In genomic region chr2:26052806-26053205, GRCm38 (mm10) we compare ENCODE assay signal across 24 mouse cellular contexts. TPM values are rescaled to one million over a fixed set of nuclear protein-coding genes. Genes with fewer than 3 reads are reported as not detected.
DNase-seq lines count a peak whose midpoint lies in the region; ATAC-seq lines count a peak whose summit lies in the region.
"Had no signal": no experiment of that assay in that cellular context is flagged by ENCODE, and none has a peak within 500 bp of the region (broad histone marks: within the 10 kb centered on the region; RNA-seq: fewer than 3 reads in every experiment).

No protein-coding gene starts in this region.

- H3K36me3 ChIP-seq in kidney, embryonic 15.5 days, result no peaks in the 10 kb centered on the region
- no peaks in the 10 kb centered on the region for H3K36me3 ChIP-seq in embryonic facial prominence, embryonic 13.5 days
- no peaks in the 10 kb centered on the region for H3K36me3 ChIP-seq in stomach, embryonic 16.5 days (ENCODE audit: control insufficient read depth, insufficient read depth, low read length)
- H3K36me3 ChIP-seq in hindbrain, embryonic 11.5 days (ENCODE audit: control insufficient read depth, insufficient read depth, low read length), result no peaks in the 10 kb centered on the region
- H3K36me3 ChIP-seq: heart, embryonic 15.5 days; hindbrain, embryonic 15.5 days; midbrain, embryonic 10.5 days had no signal

- H3K9me3 ChIP-seq in kidney, embryonic 15.5 days (replicated peaks), result no peaks in the 10 kb centered on the region
- H3K9me3 ChIP-seq in embryonic facial prominence, embryonic 13.5 days, result no peaks in the 10 kb centered on the region
- no peaks in the 10 kb centered on the region for H3K9me3 ChIP-seq in stomach, embryonic 16.5 days (replicated peaks; ENCODE audit: control insufficient read depth, low read length)
- no peaks in the 10 kb centered on the region for H3K9me3 ChIP-seq in hindbrain, embryonic 11.5 days (ENCODE audit: control insufficient read depth, low read length)
- H3K9me3 ChIP-seq: heart, embryonic 15.5 days; hindbrain, embryonic 15.5 days; midbrain, embryonic 10.5 days had no signal

- 25% methylated on average over 4 of the region's 4 CpGs for WGBS in kidney, embryonic 15.5 days
- 49% methylated on average over 4 of the region's 4 CpGs for WGBS in embryonic facial prominence, embryonic 13.5 days
- 28% methylated on average over 4 of the region's 4 CpGs for WGBS in stomach, embryonic 16.5 days
- WGBS in hindbrain, embryonic 11.5 days, result 54% methylated on average over 4 of the region's 4 CpGs

- H3K9ac ChIP-seq in kidney, embryonic 15.5 days, result no peak overlapping the region
- no peak overlapping the region for H3K9ac ChIP-seq in embryonic facial prominence, embryonic 13.5 days
- H3K9ac ChIP-seq in stomach, embryonic 16.5 days (ENCODE audit: low read length), result no peak overlapping the region
- no peak overlapping the region for H3K9ac ChIP-seq in hindbrain, embryonic 11.5 days (ENCODE audit: low read depth, low read length)
- H3K9ac ChIP-seq: heart, embryonic 15.5 days; hindbrain, embryonic 15.5 days; liver, postnatal 0 days had no signal

- intact Hi-C loops in left cerebral cortex, postnatal 36 days (cut with DNase I), result no loop called here

- peaks cover 26% of the 10 kb centered on the region for H3K4me1 ChIP-seq in kidney, embryonic 15.5 days
- 0 out of 2 replicates have a peak, but pooled peaks cover 3% of the 10 kb centered on the region for H3K4me1 ChIP-seq in embryonic facial prominence, embryonic 13.5 days
- H3K4me1 ChIP-seq in stomach, embryonic 16.5 days (ENCODE audit: control insufficient read depth, insufficient read depth, low read length), result no peaks in the 10 kb centered on the region
- H3K4me1 ChIP-seq in hindbrain, embryonic 11.5 days (replicated peaks; ENCODE audit: control insufficient read depth, insufficient read depth, low read length), result no peaks in the 10 kb centered on the region
- H3K4me1 ChIP-seq: heart, embryonic 15.5 days had no signal

- H3K4me2 ChIP-seq in kidney, embryonic 15.5 days, result no peak overlapping the region
- H3K4me2 ChIP-seq in embryonic facial prominence, embryonic 13.5 days, result no peak overlapping the region
- no peak overlapping the region for H3K4me2 ChIP-seq in stomach, embryonic 16.5 days (ENCODE audit: low read depth, low read length)
- H3K4me2 ChIP-seq in hindbrain, embryonic 11.5 days (replicated peaks; ENCODE audit: low read depth, low read length), result no peak overlapping the region
- H3K4me2 ChIP-seq: heart, embryonic 15.5 days; hindbrain, embryonic 15.5 days; liver, embryonic 11.5 days had no signal

- no peak for DNase-seq in kidney, postnatal 10 days
- DNase-seq in R1 (ENCODE audit: low read depth, low spot score), result peak; percentile 57
- no peak for DNase-seq in left cerebral cortex, postnatal 36 days (ENCODE audit: low spot score in 2 of 2)
- no peak for DNase-seq in urinary bladder, postnatal 10 days (ENCODE audit: low spot score)
- DNase-seq in hindbrain, embryonic 11.5 days (ENCODE audit: low spot score), result no peak
- DNase-seq: adrenal gland, postnatal 36 days; cerebellum, adult 9-11 months; gastrocnemius, postnatal 14 days; heart, adult 18-20 months; heart, postnatal 36 days; layer of hippocampus, adult 9-11 months; liver, postnatal 0 days; thymus, adult 2 months had no signal

- no peaks in the 10 kb centered on the region for H3K27me3 ChIP-seq in kidney, embryonic 15.5 days
- no peaks in the 10 kb centered on the region for H3K27me3 ChIP-seq in embryonic facial prominence, embryonic 13.5 days
- H3K27me3 ChIP-seq in stomach, embryonic 16.5 days (ENCODE audit: control insufficient read depth, insufficient read depth, low read length), result no peaks in the 10 kb centered on the region
- no peaks in the 10 kb centered on the region for H3K27me3 ChIP-seq in hindbrain, embryonic 11.5 days (ENCODE audit: control insufficient read depth, insufficient read depth, low read length)
- H3K27me3 ChIP-seq: heart, embryonic 15.5 days; hindbrain, embryonic 15.5 days had no signal

- ATAC-seq in kidney, embryonic 15.5 days (replicated peaks; ENCODE audit: low FRiP score), result no peak
- peak; percentile 8; the same call in 1 of the 2 replicates for ATAC-seq in embryonic facial prominence, embryonic 13.5 days (ENCODE audit: insufficient number of reproducible peaks, insufficient read depth, low FRiP score, low TSS enrichment, low read depth)
- peak; percentile 39 for ATAC-seq in stomach, embryonic 16.5 days (ENCODE audit: insufficient read depth, low FRiP score)
- no peak for ATAC-seq in hindbrain, embryonic 11.5 days (ENCODE audit: low FRiP score)
- ATAC-seq: forebrain, embryonic 16.5 days; liver, postnatal 0 days; lung, postnatal 0 days had no signal

- H3K27ac ChIP-seq in kidney, embryonic 15.5 days, result 0 out of 2 replicates have a peak overlapping the region, but pooled peaks have one; percentile 6
- H3K27ac ChIP-seq in embryonic facial prominence, embryonic 13.5 days, result no peak overlapping the region
- no peak overlapping the region for H3K27ac ChIP-seq in stomach, embryonic 16.5 days (ENCODE audit: low read length)
- H3K27ac ChIP-seq in hindbrain, embryonic 11.5 days (ENCODE audit: low read depth, low read length), result no peak overlapping the region
- H3K27ac ChIP-seq: heart, embryonic 15.5 days; hindbrain, embryonic 15.5 days; left cerebral cortex, adult 2 months; macrophage; midbrain, embryonic 10.5 days had no signal

- H3K4me3 ChIP-seq in kidney, embryonic 15.5 days (replicated peaks), result no peak overlapping the region
- H3K4me3 ChIP-seq in embryonic facial prominence, embryonic 13.5 days, result no peak overlapping the region
- H3K4me3 ChIP-seq in stomach, embryonic 16.5 days (replicated peaks; ENCODE audit: low read length), result no peak overlapping the region
- no peak overlapping the region for H3K4me3 ChIP-seq in hindbrain, embryonic 11.5 days (ENCODE audit: low read depth, low read length)
- H3K4me3 ChIP-seq: heart, embryonic 15.5 days; hindbrain, embryonic 15.5 days; left cerebral cortex, adult 2 months; midbrain, embryonic 10.5 days had no signal

RNA-seq across cellular contexts. Expression of gene Ubac1, which starts 31.3 kb away (rescaled TPM):
- polyA plus RNA-seq in kidney, embryonic 15.5 days (2015; fragmentation: Nextera tagmentation; extraction: Ambion mirVana), result 89.8 and 94.5 TPM in 2 replicates
- polyA plus RNA-seq in embryonic facial prominence, embryonic 13.5 days (2015; fragmentation: Nextera tagmentation; extraction: Ambion mirVana), result 89.7 and 93.6 TPM in 2 replicates
- 72.6 and 81.4 TPM in 2 replicates for polyA plus RNA-seq in stomach, embryonic 16.5 days (2015; fragmentation: Nextera tagmentation; extraction: Ambion mirVana)
- total RNA-seq in left cerebral cortex, postnatal 36 days (2021), result 10 to 100 TPM; 63.2 to 64.8 TPM
- polyA plus RNA-seq in hindbrain, embryonic 11.5 days (2014; fragmentation: Nextera tagmentation; extraction: Ambion mirVana), result 106 and 111 TPM in 2 replicates

Comparison
In these comparisons a context has a peak if more than half of its experiments do, and no peak if none do; other contexts are left out.
1. ATAC-seq: peak in embryonic facial prominence, embryonic 13.5 days (single experiment) and stomach, embryonic 16.5 days (single experiment); none in kidney, embryonic 15.5 days (single experiment) and hindbrain, embryonic 11.5 days (single experiment).